Mouse (Mus musculus): Measurements from ENCODE around the gene Prmt2. TPM values are rescaled to one million over a fixed set of nuclear protein-coding genes. Genes with fewer than 3 reads are reported as not detected.

The Prmt2 gene
- polyA plus RNA-seq (2012; rRNA removed; ENCODE audit: low replicate concordance) = 39.5 and 46.3 TPM in 2 replicates

GRCm38 (mm10) chr10:76237341-76238225 is at the start of gene Prmt2:
Prmt2 (minus strand) TSS chr10:76237865.

DNA sequence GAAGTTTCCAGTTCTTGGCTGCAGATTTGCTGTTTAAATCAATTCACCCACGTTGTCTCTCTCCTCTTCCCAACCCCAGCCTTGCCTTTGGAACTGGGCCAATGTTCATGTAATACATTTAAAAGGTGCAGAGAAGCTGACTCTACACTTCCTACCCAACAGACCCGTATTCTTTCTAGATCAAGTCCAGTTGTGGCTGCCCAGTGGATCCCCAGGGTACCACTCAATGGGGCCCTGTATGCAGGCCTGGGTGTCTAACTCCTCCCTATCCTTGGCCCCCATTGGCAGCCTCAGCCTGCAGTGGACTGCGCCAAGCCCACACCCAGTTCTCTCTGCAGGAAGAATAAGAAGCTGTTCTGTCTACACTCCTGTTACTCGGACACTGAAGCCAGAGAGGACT is 15.9 kb upstream of the Prmt2 start, which contains the start of gene S100b:
Gene S100b (plus strand): TSS at position 318 of the 400 bp plus-strand sequence.

Other genes with a start within 250 kb of the Prmt2 start
- gene Zfp280b, start 205.2 kb downstream of the Prmt2 start, polyA plus RNA-seq (2012; rRNA removed; ENCODE audit: low replicate concordance) = 4.9 and 8.6 TPM in 2 replicates
- not detected in 2 replicates for gene Slc5a4b, start 126.9 kb downstream of the Prmt2 start, polyA plus RNA-seq (2012; rRNA removed; ENCODE audit: low replicate concordance)
- gene Slc5a4a, start 90.4 kb downstream of the Prmt2 start, polyA plus RNA-seq (2012; rRNA removed; ENCODE audit: low replicate concordance) = not detected in 2 replicates
- 2.2 and 21.1 TPM in 2 replicates for gene S100b, start 16.0 kb upstream of the Prmt2 start, polyA plus RNA-seq (2012; rRNA removed; ENCODE audit: low replicate concordance)
- 20.5 and 30.7 TPM in 2 replicates for gene Dip2a, start 107.4 kb upstream of the Prmt2 start, polyA plus RNA-seq (2012; rRNA removed; ENCODE audit: low replicate concordance)
- gene AC141477.1, start 202.6 kb upstream of the Prmt2 start, polyA plus RNA-seq (2012; rRNA removed; ENCODE audit: low replicate concordance) = not detected in 2 replicates
- gene Pcnt, start 204.9 kb upstream of the Prmt2 start, polyA plus RNA-seq (2012; rRNA removed; ENCODE audit: low replicate concordance) = 12.7 and 19.0 TPM in 2 replicates
- not detected in 2 replicates for gene 2610028H24Rik, start 211.2 kb upstream of the Prmt2 start, polyA plus RNA-seq (2012; rRNA removed; ENCODE audit: low replicate concordance)
- gene Mcm3ap, start 231.1 kb upstream of the Prmt2 start, polyA plus RNA-seq (2012; rRNA removed; ENCODE audit: low replicate concordance) = 21.5 and 32.8 TPM in 2 replicates
- gene Ybey, start 231.2 kb upstream of the Prmt2 start, polyA plus RNA-seq (2012; rRNA removed; ENCODE audit: low replicate concordance) = 2.2 and 3.1 TPM in 2 replicates